Mouse (Mus musculus) neural tube, embryonic 15.5 days (tissue): ENCODE measurements around the gene Fbxo21. TPM values are rescaled to one million over a fixed set of nuclear protein-coding genes. Genes with fewer than 3 reads are reported as not detected.

Source experiments
- ATAC-seq: fragments of 200-750 bp; cut with Nextera tagmentation; 2 replicates; pipeline ENCODE4 v1.8.0; 2017; ENCODE audit warnings: mild to moderate bottlenecking, moderate TSS enrichment, moderate library complexity; ENCODE audit not compliant: low FRiP score
- H3K27ac ChIP-seq: fragments of 300-500 bp; sonication (generic); replicated peaks from 2 replicates; pipeline ENCODE4 v1.5.1; 2015; ENCODE audit warnings: mild to moderate bottlenecking, inconsistent platforms
- H3K27me3 ChIP-seq: fragments of 300-500 bp; sonication (generic); replicated peaks from 2 replicates; pipeline ENCODE4 v1.6.1; 2015; ENCODE audit warnings: inconsistent platforms
- H3K36me3 ChIP-seq: fragments of 300-500 bp; sonication (generic); 2 replicates; pipeline ENCODE4 v1.6.1; 2015; ENCODE audit warnings: inconsistent platforms
- H3K4me1 ChIP-seq: fragments of 300-500 bp; sonication (generic); 2 replicates; pipeline ENCODE4 v1.6.1; 2015; ENCODE audit warnings: inconsistent platforms
- H3K4me2 ChIP-seq: fragments of 300-500 bp; sonication (generic); 2 replicates; pipeline ENCODE4 v1.6.1; 2015; ENCODE audit warnings: inconsistent platforms, mild to moderate bottlenecking, moderate library complexity
- H3K4me3 ChIP-seq: fragments of 300-500 bp; sonication (generic); replicated peaks from 2 replicates; pipeline ENCODE4 v1.5.1; 2015; ENCODE audit warnings: mild to moderate bottlenecking, inconsistent platforms
- H3K9ac ChIP-seq: fragments of 300-500 bp; sonication (generic); replicated peaks from 2 replicates; pipeline ENCODE4 v1.6.1; 2015; ENCODE audit warnings: mild to moderate bottlenecking, inconsistent platforms
- H3K9me3 ChIP-seq: fragments of 300-500 bp; sonication (generic); replicated peaks from 2 replicates; pipeline ENCODE4 v1.6.1; 2016; ENCODE audit warnings: inconsistent platforms
- WGBS: fragments of 180-500 bp; shearing (Covaris S2); methylation state at CpG from one replicate; pipeline ENCODE4 v1.1.7; 2015; ENCODE audit warnings: mixed read lengths; 5-methylcytosine and 5-hydroxymethylcytosine counted together
- polyA plus RNA-seq: library from polyadenylated mRNA; unstranded; fragments of >200 nt; fragmentation: Nextera tagmentation; extraction: Ambion mirVana; gene quantifications from 2 replicates; pipeline ENCODE4 v1.2.1, GENCODE M21; 2015

The Fbxo21 gene
- polyA plus RNA-seq, 1 experiment from 2014 or later = 143 TPM

DNA sequence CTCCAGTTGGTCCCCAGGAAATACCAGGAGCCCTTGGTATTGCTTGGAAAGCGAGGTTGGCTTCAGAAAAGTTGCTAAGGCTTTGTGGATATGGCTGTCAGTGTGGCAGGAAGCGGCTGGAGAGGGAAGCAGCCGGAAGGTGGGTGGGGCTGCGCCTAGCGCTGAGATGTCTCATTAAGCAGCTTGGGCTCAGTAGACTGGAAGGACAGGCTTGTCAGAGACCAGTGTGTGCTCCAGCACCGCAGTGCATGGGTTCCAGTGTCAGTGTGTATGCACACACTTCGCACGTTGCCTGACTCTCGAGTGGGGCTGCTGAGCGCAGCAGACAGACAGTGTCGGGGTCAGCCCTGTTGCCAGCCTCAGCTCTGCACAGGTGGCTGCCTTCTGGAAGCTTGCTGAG lies 23.1 kb downstream of the Fbxo21 start:
- no peak for ATAC-seq
- 87% methylated on average over 11 of the region's 11 CpGs for WGBS
- no peak overlapping the region for H3K4me2 ChIP-seq

GRCm38 (mm10) chr5:118002059-118002458 lies 25.5 kb downstream of the Fbxo21 start:
- H3K4me2 ChIP-seq = no peak overlapping the region
- H3K9ac ChIP-seq = no peak overlapping the region
- no peak for ATAC-seq
- WGBS = 35% methylated on average over 9 of the region's 9 CpGs
- no peaks in the 10 kb centered on the region for H3K27me3 ChIP-seq
- H3K9me3 ChIP-seq = no peaks in the 10 kb centered on the region
- no peaks in the 10 kb centered on the region; the same call in 1 of the 2 replicates for H3K4me1 ChIP-seq
- peaks cover 94% of the 10 kb centered on the region for H3K36me3 ChIP-seq
- no peak overlapping the region for H3K27ac ChIP-seq
- no peak overlapping the region for H3K4me3 ChIP-seq

More for the DNA sequence above, 23.1 kb downstream of the Fbxo21 start:
- H3K4me1 ChIP-seq = no peaks in the 10 kb centered on the region; the same call in 1 of the 2 replicates
- no peaks in the 10 kb centered on the region for H3K9me3 ChIP-seq
- no peak overlapping the region for H3K9ac ChIP-seq
- H3K4me3 ChIP-seq = no peak overlapping the region
- no peaks in the 10 kb centered on the region for H3K27me3 ChIP-seq
- H3K36me3 ChIP-seq = peaks cover 96% of the 10 kb centered on the region
- no peak overlapping the region for H3K27ac ChIP-seq

DNA sequence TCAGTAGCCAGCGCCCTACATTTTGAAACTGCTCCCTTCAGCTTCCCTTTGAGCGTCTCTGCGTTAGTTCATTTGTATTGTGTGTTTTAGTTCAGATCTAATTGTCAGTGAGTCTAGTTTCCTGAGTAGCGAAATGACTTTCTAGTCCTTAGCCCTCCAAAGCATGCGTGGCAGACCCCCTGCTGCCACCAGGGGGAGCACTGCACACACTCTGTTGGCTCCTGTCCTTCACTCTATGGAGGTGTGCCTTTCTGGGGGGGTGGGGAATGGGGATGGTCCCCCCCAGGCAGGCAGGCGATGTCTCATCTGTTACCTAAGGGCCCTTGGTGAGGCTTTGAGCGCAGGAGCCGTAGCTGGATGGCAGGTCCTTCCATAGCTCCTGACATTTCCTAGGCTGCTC lies 28.1 kb downstream of the Fbxo21 start:
- H3K36me3 ChIP-seq = peaks cover 94% of the 10 kb centered on the region
- no peaks in the 10 kb centered on the region for H3K27me3 ChIP-seq
- no peaks in the 10 kb centered on the region for H3K4me1 ChIP-seq
- no peak overlapping the region for H3K9ac ChIP-seq
- 78% methylated on average over 8 of the region's 8 CpGs for WGBS
- no peak overlapping the region for H3K4me3 ChIP-seq
- no peak overlapping the region for H3K27ac ChIP-seq
- no peaks in the 10 kb centered on the region for H3K9me3 ChIP-seq
- no peak for ATAC-seq
- no peak overlapping the region for H3K4me2 ChIP-seq

DNA sequence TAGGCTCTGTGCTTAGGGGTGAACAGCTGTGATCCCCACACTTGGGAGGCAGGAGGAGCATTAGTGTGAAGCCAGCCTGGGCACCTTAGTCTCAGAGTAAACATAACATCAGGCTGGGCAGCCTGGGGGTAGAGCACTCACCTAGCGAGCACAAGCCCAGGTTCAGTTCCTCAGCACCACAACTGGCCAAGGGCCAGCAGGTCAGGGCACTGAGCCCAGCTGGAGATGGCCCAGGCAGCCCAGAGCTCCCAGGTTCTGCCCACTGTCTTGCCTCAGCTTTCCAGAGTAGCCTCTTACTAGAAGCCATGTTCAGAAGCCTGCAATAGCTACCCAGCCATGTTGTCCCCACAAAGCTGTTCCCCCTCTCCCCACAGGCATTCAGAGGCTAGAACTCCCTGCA lies 29.2 kb downstream of the Fbxo21 start:
- Histone ChIP-seq H3K27me3 (no peaks in the 10 kb centered on the region), H3K27ac (no peak overlapping the region), H3K4me2 (no peak overlapping the region), H3K4me1 (no peaks in the 10 kb centered on the region), H3K9ac (no peak overlapping the region), H3K36me3 (peaks cover 92% of the 10 kb centered on the region), H3K9me3 (no peaks in the 10 kb centered on the region), H3K4me3 (no peak overlapping the region)
- 89% methylated on average over 1 of the region's 1 CpGs for WGBS
- ATAC-seq = no peak

- Histone ChIP-seq H3K4me2 (no peak overlapping the region), H3K27me3 (no peaks in the 10 kb centered on the region), H3K4me3 (no peak overlapping the region), H3K4me1 (peaks cover 5% of the 10 kb centered on the region), H3K27ac (no peak overlapping the region), H3K9me3 (no peaks in the 10 kb centered on the region), H3K36me3 (peaks cover 72% of the 10 kb centered on the region), H3K9ac (no peak overlapping the region)
- 92% methylated on average over 13 of the region's 13 CpGs for WGBS
- ATAC-seq = no peak
These were observed 31.8 kb downstream of the Fbxo21 start for GRCm38 (mm10) chr5:118008344-118008743.

DNA sequence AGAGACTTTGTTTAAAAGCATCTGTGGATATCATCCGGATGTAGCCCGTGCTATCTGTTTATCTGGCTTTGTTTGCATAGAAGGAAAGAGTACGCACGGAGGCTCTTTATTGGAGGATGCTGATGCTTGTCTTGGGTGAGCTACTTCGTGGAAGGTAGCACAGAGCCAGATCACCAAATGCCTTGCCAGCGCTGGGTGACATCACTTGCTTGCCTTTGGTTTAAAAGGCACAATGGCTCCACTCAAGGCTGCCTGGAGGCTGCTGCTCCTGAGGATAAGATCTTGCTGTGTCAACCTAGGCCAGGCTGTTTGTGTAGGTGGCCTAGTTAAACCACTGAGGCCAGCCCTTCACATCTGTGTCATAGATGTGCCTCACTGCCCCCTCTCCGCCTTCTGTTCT lies 34.3 kb downstream of the Fbxo21 start:
- no peak overlapping the region for H3K4me2 ChIP-seq
- peaks cover 49% of the 10 kb centered on the region for H3K36me3 ChIP-seq
- no peak overlapping the region for H3K4me3 ChIP-seq
- no peak overlapping the region; the same call in 1 of the 2 replicates for H3K27ac ChIP-seq
- H3K4me1 ChIP-seq = peaks cover 14% of the 10 kb centered on the region
- ATAC-seq = no peak
- H3K9ac ChIP-seq = no peak overlapping the region
- H3K9me3 ChIP-seq = no peaks in the 10 kb centered on the region
- 86% methylated on average over 7 of the region's 7 CpGs for WGBS
- no peaks in the 10 kb centered on the region for H3K27me3 ChIP-seq

DNA sequence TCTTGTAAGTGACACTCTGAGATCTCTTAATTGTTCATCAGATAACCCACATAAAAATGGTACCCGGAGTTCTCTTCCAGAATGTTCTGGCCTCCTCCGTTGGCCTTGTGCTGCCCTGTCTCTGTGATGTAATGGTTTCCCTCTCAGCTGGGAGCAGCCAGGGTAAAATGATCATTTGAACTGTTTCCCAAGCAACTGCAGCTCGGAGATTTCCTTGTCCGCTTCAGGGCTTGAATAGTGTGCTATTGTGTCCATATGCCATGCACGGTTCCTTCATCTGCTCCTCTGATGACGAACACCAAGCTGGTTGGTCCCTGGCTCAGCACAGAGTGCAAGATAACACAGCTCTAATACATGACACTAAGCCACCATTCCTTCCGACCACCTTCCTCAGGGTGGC lies 35.3 kb downstream of the Fbxo21 start:
- peaks cover 40% of the 10 kb centered on the region for H3K36me3 ChIP-seq
- WGBS = 54% methylated on average over 7 of the region's 7 CpGs
- H3K4me2 ChIP-seq = no peak overlapping the region
- no peak overlapping the region for H3K9ac ChIP-seq
- H3K4me1 ChIP-seq = peaks cover 14% of the 10 kb centered on the region
- H3K4me3 ChIP-seq = no peak overlapping the region
- H3K27me3 ChIP-seq = no peaks in the 10 kb centered on the region
- H3K27ac ChIP-seq = no peak overlapping the region
- H3K9me3 ChIP-seq = no peaks in the 10 kb centered on the region
- no peak for ATAC-seq

DNA sequence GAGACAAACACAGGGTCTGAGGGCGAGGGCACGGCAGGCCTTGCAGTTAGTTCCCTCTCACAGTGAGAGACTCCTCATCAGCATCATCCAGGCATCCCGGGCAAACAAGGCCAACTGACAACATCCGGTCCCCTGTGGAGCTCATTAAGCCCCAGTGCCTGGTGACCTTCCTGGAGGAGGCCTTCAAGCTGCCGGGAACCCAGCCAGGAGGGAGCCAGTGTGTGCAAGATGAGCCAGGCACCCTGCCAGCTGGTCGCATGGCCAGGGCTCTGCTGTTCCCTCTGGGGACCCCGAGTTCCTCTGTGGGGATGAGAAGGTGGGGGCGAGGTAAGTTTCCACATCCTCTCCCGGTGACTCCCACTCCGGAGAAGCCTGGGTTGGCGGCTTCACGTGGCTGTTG lies 38.5 kb downstream of the Fbxo21 start:
- no peak overlapping the region for H3K27ac ChIP-seq
- peaks cover 12% of the 10 kb centered on the region; the same call in 1 of the 2 replicates for H3K36me3 ChIP-seq
- peaks cover 14% of the 10 kb centered on the region for H3K4me1 ChIP-seq
- no peak for ATAC-seq
- H3K4me2 ChIP-seq = no peak overlapping the region
- no peaks in the 10 kb centered on the region for H3K9me3 ChIP-seq
- H3K9ac ChIP-seq = no peak overlapping the region
- H3K4me3 ChIP-seq = no peak overlapping the region
- H3K27me3 ChIP-seq = no peaks in the 10 kb centered on the region
- WGBS = 20% methylated on average over 12 of the region's 12 CpGs

- Histone ChIP-seq H3K9me3 (no peaks in the 10 kb centered on the region), H3K9ac (no peak overlapping the region), H3K4me3 (no peak overlapping the region), H3K27ac (no peak overlapping the region), H3K27me3 (no peaks in the 10 kb centered on the region), H3K4me2 (no peak overlapping the region), H3K4me1 (peaks cover 14% of the 10 kb centered on the region), H3K36me3 (peaks cover 6% of the 10 kb centered on the region; the same call in 1 of the 2 replicates)
- WGBS = 95% methylated on average over 2 of the region's 2 CpGs
- no peak for ATAC-seq
These were observed 39.1 kb downstream of the Fbxo21 start for GRCm38 (mm10) chr5:118015669-118016068.

GRCm38 (mm10) chr5:118017527-118017926 lies 41.0 kb downstream of the Fbxo21 start:
- 70% methylated on average over 5 of the region's 5 CpGs for WGBS
- Histone ChIP-seq H3K9ac (no peak overlapping the region), H3K4me3 (no peak overlapping the region), H3K27ac (no peak overlapping the region), H3K4me2 (no peak overlapping the region), H3K36me3 (no peaks in the 10 kb centered on the region), H3K9me3 (no peaks in the 10 kb centered on the region), H3K4me1 (peaks cover 9% of the 10 kb centered on the region), H3K27me3 (no peaks in the 10 kb centered on the region)
- no peak for ATAC-seq

GRCm38 (mm10) chr5:118019905-118020304 lies 43.4 kb downstream of the Fbxo21 start:
- no peak overlapping the region for H3K4me2 ChIP-seq
- ATAC-seq = no peak
- H3K36me3 ChIP-seq = no peaks in the 10 kb centered on the region
- H3K27ac ChIP-seq = no peak overlapping the region
- H3K4me3 ChIP-seq = no peak overlapping the region
- no peaks in the 10 kb centered on the region for H3K27me3 ChIP-seq
- peaks cover 5% of the 10 kb centered on the region for H3K4me1 ChIP-seq
- no peaks in the 10 kb centered on the region for H3K9me3 ChIP-seq
- 69% methylated on average over 11 of the region's 11 CpGs for WGBS
- no peak overlapping the region for H3K9ac ChIP-seq

DNA sequence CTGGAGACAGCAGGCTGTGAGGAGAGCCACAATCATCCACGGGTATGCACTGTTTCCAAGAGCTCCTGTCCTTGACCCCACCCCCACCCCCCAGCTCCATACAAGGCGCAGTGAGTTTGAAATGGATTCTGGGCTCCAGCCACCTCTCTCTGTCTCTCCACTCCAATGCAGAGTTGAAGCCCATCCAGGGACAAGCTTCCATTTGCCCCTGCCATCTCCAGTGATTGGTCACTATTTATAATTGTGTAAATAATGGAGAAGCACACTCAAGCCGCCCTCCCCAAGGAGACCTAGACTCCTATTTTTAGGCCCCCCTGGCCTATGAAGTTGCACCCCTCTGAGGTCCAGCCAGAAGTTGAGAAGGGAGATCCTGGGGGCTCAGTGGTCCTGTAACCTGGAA lies 46.5 kb downstream of the Fbxo21 start:
- Histone ChIP-seq H3K9me3 (no peaks in the 10 kb centered on the region), H3K4me3 (no peak overlapping the region), H3K9ac (no peak overlapping the region), H3K27ac (no peak overlapping the region), H3K27me3 (peaks cover 28% of the 10 kb centered on the region), H3K36me3 (no peaks in the 10 kb centered on the region), H3K4me2 (no peak overlapping the region), H3K4me1 (peaks cover 25% of the 10 kb centered on the region)
- no peak for ATAC-seq
- 75% methylated on average over 3 of the region's 3 CpGs for WGBS

DNA sequence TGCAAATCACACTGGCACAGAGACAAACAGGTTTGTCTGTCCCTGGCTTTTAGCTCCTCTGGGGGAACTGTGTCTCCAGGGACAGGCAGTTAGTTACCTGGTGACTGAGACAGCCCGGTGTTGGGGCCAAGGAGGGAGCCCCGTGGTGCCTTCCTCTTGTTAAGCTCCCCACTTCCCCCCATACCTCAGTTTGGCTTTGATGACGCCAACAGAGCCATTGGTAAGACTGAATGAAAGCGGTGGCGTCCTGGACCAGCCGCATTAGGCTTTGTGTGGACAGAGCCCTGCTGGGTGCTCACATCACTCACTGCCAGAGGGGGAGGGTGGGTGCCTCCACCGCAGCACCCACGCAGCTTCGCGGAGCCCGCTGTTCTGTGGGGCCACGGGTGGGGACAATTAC lies 49.4 kb downstream of the Fbxo21 start:
- no peaks in the 10 kb centered on the region for H3K36me3 ChIP-seq
- H3K9ac ChIP-seq = no peak overlapping the region
- H3K4me2 ChIP-seq = no peak overlapping the region
- ATAC-seq = no peak
- H3K4me1 ChIP-seq = peaks cover 41% of the 10 kb centered on the region
- no peak overlapping the region for H3K4me3 ChIP-seq
- 5% methylated on average over 12 of the region's 12 CpGs for WGBS
- H3K9me3 ChIP-seq = no peaks in the 10 kb centered on the region
- peaks cover 57% of the 10 kb centered on the region for H3K27me3 ChIP-seq
- no peak overlapping the region for H3K27ac ChIP-seq
